Mouse (Mus musculus) embryonic fibroblast, embryonic 13.5 days (primary cell): ENCODE results near the gene H2afy. TPM values are rescaled to one million over a fixed set of nuclear protein-coding genes. Genes with fewer than 3 reads are reported as not detected.

Experiments
- H3K27ac ChIP-seq: 2 replicates; pipeline ENCODE4 v1.5.1; 2012; ENCODE audit warnings: low read length, control low read depth, inconsistent platforms; ENCODE audit not compliant: insufficient read depth
- H3K4me1 ChIP-seq: 2 replicates; pipeline ENCODE4 v1.6.1; 2011; ENCODE audit warnings: low read length; ENCODE audit not compliant: control insufficient read depth, insufficient read depth
- H3K4me3 ChIP-seq: 2 replicates; pipeline ENCODE4 v1.5.1; 2011; ENCODE audit warnings: mild to moderate bottlenecking, control low read depth, low read length; ENCODE audit not compliant: insufficient read depth
- CTCF ChIP-seq: IDR thresholded peaks from 2 replicates; pipeline ENCODE4 v1.5.1; 2011; ENCODE audit warnings: mild to moderate bottlenecking, control low read depth, low read length, moderate library complexity, borderline replicate concordance; ENCODE audit not compliant: insufficient read depth
- POLR2A ChIP-seq: IDR thresholded peaks from 2 replicates; pipeline ENCODE4 v1.6.1; 2011; ENCODE audit warnings: low read depth, mild to moderate bottlenecking, control low read depth, low read length, moderate library complexity
- polyA plus RNA-seq: library from polyadenylated mRNA; stranded (reverse); fragments of >200 nt; gene quantifications from 2 replicates; pipeline ENCODE4 v1.2.4, GENCODE M21; 2011; ENCODE audit warnings: low read depth; ENCODE audit not compliant: missing spikeins, insufficient read length

H2afy gene
- polyA plus RNA-seq, 1 experiment = 88.5 TPM

GRCm38 (mm10) chr13:56102160-56102559 is 34.0 kb downstream of the H2afy start:
- Histone ChIP-seq H3K27ac (no peak overlapping the region), H3K4me1 (no peaks in the 10 kb centered on the region)
- TF ChIP-seq CTCF = no peak
- no peak for TF ChIP-seq POLR2A

DNA sequence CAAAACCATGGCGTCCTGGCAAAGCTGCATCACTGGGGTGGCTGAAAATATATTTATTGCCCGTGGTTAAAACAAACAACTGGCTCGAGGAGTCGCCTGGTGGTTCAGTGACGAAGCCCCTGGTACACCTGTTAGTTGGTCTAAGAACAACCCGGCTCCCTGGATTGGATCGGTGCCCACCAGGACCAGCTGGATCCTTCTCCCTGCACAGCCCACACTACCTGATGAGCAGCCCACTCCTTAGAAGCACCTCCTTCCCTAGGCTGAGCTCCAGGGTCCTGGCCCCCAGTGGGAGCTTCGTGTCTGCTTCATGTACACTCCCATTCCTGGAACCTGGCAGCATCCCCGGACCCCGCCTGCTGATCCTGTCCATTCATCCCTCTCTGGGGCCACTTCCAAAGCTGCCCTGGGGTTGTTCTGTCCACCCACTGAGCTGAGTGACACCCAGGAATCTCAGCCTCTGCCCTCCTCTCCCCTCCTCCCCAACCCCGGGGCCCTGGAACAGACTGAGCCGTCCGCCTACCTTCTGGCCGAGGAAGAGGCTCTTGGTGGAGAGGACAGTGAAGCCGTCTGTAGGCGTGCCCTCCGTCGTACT is 40.5 kb downstream of the H2afy start:
- Histone ChIP-seq H3K4me3 (no peak overlapping the region), H3K27ac (no peak overlapping the region), H3K4me1 (no peaks in the 10 kb centered on the region)
- TF ChIP-seq CTCF (no peak), POLR2A (no peak)

More at GRCm38 (mm10) chr13:56102160-56102559, 34.0 kb downstream of the H2afy start:
- H3K4me3 ChIP-seq = no peak overlapping the region

DNA sequence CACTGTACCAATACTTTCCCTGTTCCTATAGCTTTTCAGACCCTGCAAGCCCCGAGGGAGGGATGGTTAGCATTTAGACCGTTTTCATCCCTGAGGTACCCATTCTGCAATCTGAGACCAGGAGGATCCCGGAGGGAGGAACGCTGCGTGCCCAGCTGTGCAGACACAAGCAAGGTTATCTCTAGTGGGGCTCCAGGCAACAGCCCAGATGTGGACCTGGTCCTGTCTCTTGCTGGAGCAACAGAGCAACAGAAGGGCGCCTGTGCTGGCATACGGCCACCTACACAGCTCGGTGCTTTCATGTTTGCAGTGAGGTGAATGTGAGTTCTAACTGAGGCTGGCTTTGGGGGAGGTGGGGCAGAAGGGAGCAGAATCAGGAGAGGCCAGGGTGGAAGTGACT is 41.6 kb downstream of the H2afy start:
- no peak overlapping the region for H3K27ac ChIP-seq
- no peak overlapping the region for H3K4me3 ChIP-seq
- no peaks in the 10 kb centered on the region for H3K4me1 ChIP-seq
- TF ChIP-seq POLR2A (no peak), CTCF (no peak)

GRCm38 (mm10) chr13:56093680-56094079 is 42.5 kb downstream of the H2afy start:
- Histone ChIP-seq H3K4me1 (no peaks in the 10 kb centered on the region), H3K27ac (no peak overlapping the region), H3K4me3 (no peak overlapping the region)
- TF ChIP-seq CTCF = no peak
- no peak for TF ChIP-seq POLR2A

GRCm38 (mm10) chr13:56092606-56093005 is 43.6 kb downstream of the H2afy start:
- TF ChIP-seq CTCF (no peak), POLR2A (no peak)
- no peak overlapping the region for H3K27ac ChIP-seq
- H3K4me1 ChIP-seq = no peaks in the 10 kb centered on the region
- no peak overlapping the region for H3K4me3 ChIP-seq

- Histone ChIP-seq H3K4me1 (no peaks in the 10 kb centered on the region), H3K27ac (no peak overlapping the region), H3K4me3 (no peak overlapping the region)
- TF ChIP-seq POLR2A (no peak), CTCF (no peak)
Observed at GRCm38 (mm10) chr13:56090597-56090996, 45.6 kb downstream of the H2afy start.

DNA sequence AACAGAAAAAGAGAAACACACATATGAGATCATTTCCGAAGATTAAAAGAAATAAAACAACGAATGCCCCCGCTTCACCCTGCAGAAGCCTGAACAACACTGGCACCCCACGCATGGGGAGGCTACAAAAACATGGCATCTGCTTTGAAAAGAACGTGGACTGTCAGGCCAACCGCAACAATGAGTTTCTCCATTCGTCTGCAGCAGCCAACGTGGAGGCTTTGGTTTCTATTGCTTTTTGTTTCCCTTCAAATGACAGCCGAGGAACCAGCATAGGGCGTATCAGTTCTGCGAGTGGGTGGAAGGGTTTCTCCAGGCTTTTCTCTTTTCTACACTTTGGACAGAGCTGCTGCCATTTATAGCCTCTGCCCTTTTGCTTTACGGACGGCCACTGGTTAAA is 47.6 kb downstream of the H2afy start:
- Histone ChIP-seq H3K4me1 (no peaks in the 10 kb centered on the region), H3K27ac (no peak overlapping the region), H3K4me3 (no peak overlapping the region)

DNA sequence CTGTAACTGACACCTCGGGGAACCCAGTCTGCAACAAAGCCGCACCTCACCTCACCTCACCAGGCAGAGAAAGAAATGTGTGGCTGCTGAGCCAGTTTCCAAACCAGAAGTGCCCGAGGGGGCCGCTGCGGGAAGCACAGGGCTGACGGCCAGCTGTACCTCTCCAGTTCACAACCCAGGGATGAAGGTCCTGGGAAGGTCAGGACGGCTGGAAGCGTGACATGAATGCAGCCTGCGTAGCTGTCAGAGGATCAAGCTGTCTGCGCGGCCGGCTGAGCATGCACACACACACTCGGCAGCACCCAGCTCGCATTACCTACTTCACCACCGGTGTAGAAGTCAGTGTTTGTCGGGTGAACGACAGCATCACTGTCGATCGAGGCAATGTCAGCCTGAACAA is 48.2 kb downstream of the H2afy start:
- no peak for TF ChIP-seq CTCF
- no peak for TF ChIP-seq POLR2A
- H3K4me3 ChIP-seq = no peak overlapping the region
- H3K27ac ChIP-seq = no peak overlapping the region
- no peaks in the 10 kb centered on the region for H3K4me1 ChIP-seq

More for the DNA sequence above, 47.6 kb downstream of the H2afy start:
- TF ChIP-seq POLR2A = no peak
- TF ChIP-seq CTCF = no peak

- Histone ChIP-seq H3K27ac (no peak overlapping the region), H3K4me3 (no peak overlapping the region), H3K4me1 (no peaks in the 10 kb centered on the region)
- TF ChIP-seq CTCF (no peak), POLR2A (no peak)
Observed at GRCm38 (mm10) chr13:56084146-56084905, 51.8 kb downstream of the H2afy start.

DNA sequence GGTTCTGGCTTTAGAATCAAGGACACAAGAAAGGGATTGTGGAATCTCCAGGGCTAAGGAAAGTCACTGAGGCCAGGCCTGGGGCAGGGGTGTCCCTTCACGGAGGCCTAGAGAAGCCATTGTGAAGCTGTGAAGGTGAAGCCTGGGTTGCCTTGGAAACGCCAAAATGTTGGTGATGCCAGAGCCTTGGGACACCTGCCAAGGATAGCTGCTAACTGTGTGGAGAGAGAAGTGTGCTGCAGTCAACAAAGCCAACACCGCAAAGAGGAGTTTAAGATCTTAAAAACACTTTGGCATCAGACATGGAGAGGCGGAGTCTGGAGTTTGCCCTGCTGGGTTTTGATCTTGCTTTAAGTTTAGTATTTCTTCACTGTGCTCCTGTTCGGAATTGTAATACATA is 54.5 kb downstream of the H2afy start:
- Histone ChIP-seq H3K4me3 (no peak overlapping the region), H3K27ac (no peak overlapping the region), H3K4me1 (no peaks in the 10 kb centered on the region)
- TF ChIP-seq CTCF (no peak), POLR2A (no peak)

DNA sequence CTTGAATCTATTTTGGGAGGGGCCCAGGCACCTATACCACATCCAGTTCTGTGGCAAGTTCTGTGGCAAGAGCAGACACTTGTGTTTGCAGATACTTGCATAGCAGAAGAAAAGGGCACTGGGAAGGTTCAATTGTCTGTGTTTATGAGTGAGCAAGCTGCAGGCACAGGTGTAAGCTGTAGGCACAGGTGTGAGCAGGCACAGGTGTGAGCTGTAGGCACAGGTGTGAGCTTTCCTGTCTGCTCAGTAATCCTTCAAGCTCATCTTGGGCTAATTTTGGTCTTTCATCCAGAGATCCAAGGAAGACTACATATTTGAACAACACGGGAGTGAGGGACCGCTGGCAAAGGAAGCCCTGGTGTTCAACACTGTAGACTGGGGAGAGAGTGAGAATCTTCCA is 56.5 kb downstream of the H2afy start:
- H3K4me1 ChIP-seq = no peaks in the 10 kb centered on the region
- H3K27ac ChIP-seq = no peak overlapping the region
- H3K4me3 ChIP-seq = no peak overlapping the region
- TF ChIP-seq POLR2A (no peak), CTCF (no peak)
